Mouse (Mus musculus): ENCODE measurements around the gene Dhdh.

DNA sequence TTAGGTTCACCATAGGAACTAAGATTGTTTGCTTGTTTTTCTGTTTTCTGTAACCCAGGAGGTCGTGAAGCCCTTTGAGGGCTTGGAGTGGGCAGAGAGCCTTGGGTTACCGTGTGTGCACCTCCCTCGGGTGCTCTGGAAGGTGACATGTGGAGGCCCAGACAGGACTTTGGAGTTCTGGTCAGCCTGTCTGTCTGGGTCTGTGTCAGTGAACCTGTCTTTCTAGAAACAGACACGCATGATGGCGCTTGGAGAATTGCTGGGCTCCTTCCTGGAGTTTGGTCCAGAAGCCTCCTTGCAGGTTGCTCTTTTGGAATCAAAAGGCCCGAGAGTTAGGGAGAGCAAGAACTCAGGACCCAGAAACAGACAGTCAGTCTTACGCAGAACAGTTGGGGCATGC lies 28.2 kb downstream of the Dhdh start:
- TF ChIP-seq CTCF (IDR thresholded peaks at IDR 0.05; ENCODE audit: control insufficient read depth, insufficient read depth, insufficient replicate concordance, low read depth, low read length) = no peak
- no peak for TF ChIP-seq POLR2A (IDR thresholded peaks at IDR 0.05; ENCODE audit: control insufficient read depth, low read depth, low read length)
